Mouse (Mus musculus) spleen, adult 2 months (tissue): Measurements from ENCODE around the gene Lrrc8d.

Experiments used
- CTCF ChIP-seq: fragments of 200-500 bp; IDR thresholded peaks from 2 replicates; pipeline ENCODE4 v1.5.1; 2011; ENCODE audit warnings: mild to moderate bottlenecking, inconsistent platforms; ENCODE audit not compliant: insufficient read depth, insufficient read length, insufficient replicate concordance; ENCODE audit errors: extremely low read depth
- POLR2A ChIP-seq: fragments of 200-500 bp; IDR thresholded peaks from 2 replicates; pipeline ENCODE4 v1.6.1; 2011; ENCODE audit warnings: low read depth, low read length, inconsistent platforms

DNA sequence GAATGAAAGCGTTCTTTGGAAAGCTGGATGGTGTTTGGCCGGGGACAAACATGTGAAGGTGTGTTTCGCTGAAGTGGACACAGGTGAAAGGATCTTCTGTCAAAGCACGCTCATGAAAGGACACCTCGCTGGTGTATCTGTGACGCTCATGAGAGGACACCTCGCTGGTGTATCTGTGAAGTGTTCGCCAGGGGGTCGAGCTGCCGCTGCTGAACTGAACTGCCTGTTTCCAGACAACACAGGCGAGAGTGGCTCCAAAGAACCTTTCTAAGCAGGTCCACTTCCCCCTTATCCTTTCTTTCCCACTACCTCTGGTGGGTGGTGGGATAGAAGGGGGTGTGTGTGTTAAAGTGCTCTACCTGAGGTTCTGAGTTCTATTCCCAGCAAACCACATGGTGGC, 174.7 kb downstream of the Lrrc8d start:
- TF ChIP-seq CTCF (no peak), POLR2A (no peak)
